Mouse (Mus musculus): ENCODE results near the gene Stoml3. TPM values are rescaled to one million over a fixed set of nuclear protein-coding genes. Genes with fewer than 3 reads are reported as not detected.

The Stoml3 gene
- polyA plus RNA-seq, 1 experiment from 2014 or later = not detected

- ATAC-seq (ENCODE audit: low FRiP score, low TSS enrichment) = peak; percentile 49
- TF ChIP-seq CTCF (IDR thresholded peaks at IDR 0.05; ENCODE audit: low read depth) (no peak), EP300 (optimal IDR thresholded peaks at IDR 0.05) (no peak)
- Histone ChIP-seq H3K4me3 (ENCODE audit: low read depth, low read length) (no peak overlapping the region), H3K4me2 (replicated peaks; ENCODE audit: low read depth) (no peak overlapping the region), H3K4me1 (replicated peaks; ENCODE audit: control insufficient read depth, insufficient read depth) (no peaks in the 10 kb centered on the region), H3K27ac (replicated peaks) (no peak overlapping the region), H3K36me3 (ENCODE audit: control insufficient read depth, insufficient read depth, low read length) (peaks cover 35% of the 10 kb centered on the region), H3K27me3 (ENCODE audit: control insufficient read depth, insufficient read depth, low read length) (no peaks in the 10 kb centered on the region), H3K9me3 (ENCODE audit: control insufficient read depth, low read length) (no peaks in the 10 kb centered on the region), H3K9ac (ENCODE audit: low read length) (no peak overlapping the region)
- 92% methylated on average over 30 of the region's 30 CpGs for WGBS
- DNase-seq (ENCODE audit: low spot score) = no peak
Measured at GRCm38 (mm10) chr3:53478419-53479046, 9.9 kb upstream of the Stoml3 start.

GRCm38 (mm10) chr3:53483414-53484059 is 4.9 kb upstream of the Stoml3 start:
- Histone ChIP-seq H3K36me3 (ENCODE audit: control insufficient read depth, insufficient read depth, low read length) (peaks cover 8% of the 10 kb centered on the region; the same call in 1 of the 2 replicates), H3K4me1 (replicated peaks; ENCODE audit: control insufficient read depth, insufficient read depth) (no peaks in the 10 kb centered on the region), H3K9me3 (ENCODE audit: control insufficient read depth, low read length) (no peaks in the 10 kb centered on the region), H3K27ac (replicated peaks) (no peak overlapping the region), H3K4me2 (replicated peaks; ENCODE audit: low read depth) (no peak overlapping the region), H3K4me3 (ENCODE audit: low read depth, low read length) (no peak overlapping the region), H3K9ac (ENCODE audit: low read length) (no peak overlapping the region), H3K27me3 (ENCODE audit: control insufficient read depth, insufficient read depth, low read length) (no peaks in the 10 kb centered on the region)
- DNase-seq (ENCODE audit: low spot score) (no peak), ATAC-seq (ENCODE audit: low FRiP score, low TSS enrichment) (no peak)
- 79% methylated on average over 8 of the region's 8 CpGs for WGBS
- TF ChIP-seq EP300 (optimal IDR thresholded peaks at IDR 0.05) (no peak), CTCF (IDR thresholded peaks at IDR 0.05; ENCODE audit: low read depth) (no peak)

DNA sequence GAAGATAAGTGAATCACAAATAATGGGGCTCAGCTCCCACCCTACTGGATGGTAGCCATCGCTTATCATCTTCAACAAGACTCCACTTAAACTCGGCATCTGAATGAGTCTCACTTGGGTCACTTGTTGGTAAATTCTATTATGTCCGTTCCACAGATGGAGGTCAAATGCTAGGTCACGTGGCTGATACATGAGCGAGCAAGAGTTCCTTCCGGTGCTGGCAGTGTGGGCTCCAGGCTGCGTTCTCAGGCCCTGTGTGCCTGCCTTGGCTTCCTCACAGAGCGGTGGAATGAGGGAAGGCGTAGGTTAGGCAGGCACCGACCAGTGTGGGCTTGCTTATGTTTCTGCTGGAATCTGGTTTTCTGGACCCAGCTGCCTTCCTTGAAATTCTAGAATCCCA is 1.9 kb upstream of the Stoml3 start:
- DNase-seq (ENCODE audit: low spot score) = no peak
- Histone ChIP-seq H3K36me3 (ENCODE audit: control insufficient read depth, insufficient read depth, low read length) (peaks cover 2% of the 10 kb centered on the region; the same call in 1 of the 2 replicates), H3K4me3 (ENCODE audit: low read depth, low read length) (no peak overlapping the region), H3K9me3 (ENCODE audit: control insufficient read depth, low read length) (no peaks in the 10 kb centered on the region), H3K4me1 (replicated peaks; ENCODE audit: control insufficient read depth, insufficient read depth) (no peaks in the 10 kb centered on the region), H3K4me2 (replicated peaks; ENCODE audit: low read depth) (no peak overlapping the region), H3K27ac (replicated peaks) (no peak overlapping the region), H3K27me3 (ENCODE audit: control insufficient read depth, insufficient read depth, low read length) (no peaks in the 10 kb centered on the region), H3K9ac (ENCODE audit: low read length) (no peak overlapping the region)
- ATAC-seq (ENCODE audit: low FRiP score, low TSS enrichment) = no peak
- no peak for TF ChIP-seq EP300 (optimal IDR thresholded peaks at IDR 0.05)
- TF ChIP-seq CTCF (IDR thresholded peaks at IDR 0.05; ENCODE audit: low read depth) = no peak
- WGBS = 61% methylated on average over 10 of the region's 10 CpGs

DNA sequence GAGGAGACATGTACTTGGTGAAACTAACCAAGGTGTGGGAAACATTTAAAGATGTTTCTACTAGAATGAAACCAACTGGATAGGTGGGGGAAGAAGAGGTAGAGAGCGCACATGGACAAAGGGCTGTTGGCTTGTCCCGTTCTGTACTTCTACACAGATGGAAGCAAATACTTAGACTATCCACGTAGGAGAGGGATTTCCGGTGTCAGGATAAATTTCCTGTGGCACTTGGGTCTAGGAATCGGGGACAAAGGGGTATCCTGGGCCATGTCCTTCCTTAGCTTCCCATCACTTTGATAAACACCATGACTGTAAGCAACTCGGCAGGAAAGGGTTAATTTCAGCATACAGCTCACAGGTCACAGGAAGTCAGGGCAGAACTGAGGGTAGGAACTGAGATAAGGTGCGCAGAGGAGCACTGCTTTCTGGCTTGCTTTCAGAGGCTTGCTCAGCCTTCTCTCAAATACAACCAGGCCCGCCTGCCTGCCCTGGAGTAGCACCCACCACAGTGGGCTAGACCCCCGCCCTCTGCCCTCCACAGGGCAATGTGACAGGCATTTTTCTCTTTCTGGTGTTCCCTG is 1.4 kb upstream of the Stoml3 start:
- Histone ChIP-seq H3K36me3 (ENCODE audit: control insufficient read depth, insufficient read depth, low read length) (no peaks in the 10 kb centered on the region), H3K9ac (ENCODE audit: low read length) (no peak overlapping the region), H3K4me1 (replicated peaks; ENCODE audit: control insufficient read depth, insufficient read depth) (no peaks in the 10 kb centered on the region), H3K4me2 (replicated peaks; ENCODE audit: low read depth) (no peak overlapping the region), H3K27me3 (ENCODE audit: control insufficient read depth, insufficient read depth, low read length) (no peaks in the 10 kb centered on the region), H3K4me3 (ENCODE audit: low read depth, low read length) (no peak overlapping the region), H3K9me3 (ENCODE audit: control insufficient read depth, low read length) (no peaks in the 10 kb centered on the region), H3K27ac (replicated peaks) (no peak overlapping the region)
- DNase-seq (ENCODE audit: low spot score) (no peak), ATAC-seq (ENCODE audit: low FRiP score, low TSS enrichment) (no peak)
- WGBS = 56% methylated on average over 9 of the region's 9 CpGs
- no peak for TF ChIP-seq EP300 (optimal IDR thresholded peaks at IDR 0.05)
- no peak for TF ChIP-seq CTCF (IDR thresholded peaks at IDR 0.05; ENCODE audit: low read depth)

DNA sequence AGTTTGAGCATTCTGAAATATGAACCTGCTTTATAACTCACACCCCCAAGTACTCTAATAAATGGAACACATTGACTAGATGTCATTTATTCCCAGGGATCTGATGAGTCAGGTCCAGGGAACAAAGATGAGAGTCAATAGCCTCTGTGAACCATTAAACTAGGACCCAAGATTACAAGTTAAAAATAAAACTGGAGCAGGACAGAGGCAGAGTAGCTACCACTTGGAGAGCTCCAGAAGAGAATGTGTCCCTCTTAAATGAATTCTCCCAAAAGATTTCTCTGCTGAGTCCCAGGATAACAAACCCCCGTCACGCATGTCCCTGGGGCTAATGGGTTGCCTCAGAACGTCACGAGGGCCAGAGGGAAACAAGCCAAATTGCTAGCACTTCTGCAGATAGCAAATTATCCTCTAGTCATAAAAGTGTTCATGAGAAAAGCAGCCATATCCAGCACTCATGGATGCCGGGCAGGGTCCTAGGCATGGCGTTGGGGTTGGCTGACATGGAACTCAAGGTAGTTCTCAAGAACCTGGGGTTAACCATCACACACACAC is 10.0 kb downstream of the Stoml3 start:
- no peak for TF ChIP-seq EP300 (optimal IDR thresholded peaks at IDR 0.05)
- TF ChIP-seq CTCF (IDR thresholded peaks at IDR 0.05; ENCODE audit: low read depth) = no peak
- Histone ChIP-seq H3K4me3 (ENCODE audit: low read depth, low read length) (no peak overlapping the region), H3K4me2 (replicated peaks; ENCODE audit: low read depth) (no peak overlapping the region), H3K27me3 (ENCODE audit: control insufficient read depth, insufficient read depth, low read length) (no peaks in the 10 kb centered on the region), H3K9ac (ENCODE audit: low read length) (no peak overlapping the region), H3K4me1 (replicated peaks; ENCODE audit: control insufficient read depth, insufficient read depth) (no peaks in the 10 kb centered on the region), H3K9me3 (ENCODE audit: control insufficient read depth, low read length) (no peaks in the 10 kb centered on the region), H3K36me3 (ENCODE audit: control insufficient read depth, insufficient read depth, low read length) (no peaks in the 10 kb centered on the region), H3K27ac (replicated peaks) (no peak overlapping the region)
- ATAC-seq (ENCODE audit: low FRiP score, low TSS enrichment) (no peak), DNase-seq (ENCODE audit: low spot score) (no peak)
- WGBS = 66% methylated on average over 6 of the region's 6 CpGs

DNA sequence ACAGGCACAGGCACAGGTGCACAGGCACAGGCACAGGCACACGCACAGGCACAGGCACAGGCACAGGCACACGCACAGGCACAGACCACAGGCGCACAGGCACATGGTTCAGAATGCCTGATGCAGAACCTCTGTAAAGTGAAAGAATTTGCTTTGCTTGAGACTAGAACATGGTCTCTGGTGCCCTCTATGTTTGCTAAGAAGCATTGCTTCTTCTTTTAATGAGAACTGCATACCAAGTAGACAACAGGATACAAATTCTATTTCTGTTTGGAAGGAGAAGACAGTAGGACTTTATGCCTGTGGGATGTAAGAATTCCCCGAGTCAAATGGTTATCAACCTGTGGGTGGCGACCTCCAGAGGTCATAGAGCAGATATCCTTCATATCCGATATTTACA is 14.0 kb downstream of the Stoml3 start:
- TF ChIP-seq CTCF (IDR thresholded peaks at IDR 0.05; ENCODE audit: low read depth) (peak; percentile 84), EP300 (optimal IDR thresholded peaks at IDR 0.05) (no peak)
- ATAC-seq (ENCODE audit: low FRiP score, low TSS enrichment) = no peak
- 61% methylated on average over 6 of the region's 6 CpGs for WGBS

More for the DNA sequence above, 14.0 kb downstream of the Stoml3 start:
- Histone ChIP-seq H3K4me2 (replicated peaks; ENCODE audit: low read depth) (no peak overlapping the region), H3K27me3 (ENCODE audit: control insufficient read depth, insufficient read depth, low read length) (no peaks in the 10 kb centered on the region), H3K9me3 (ENCODE audit: control insufficient read depth, low read length) (no peaks in the 10 kb centered on the region), H3K4me1 (replicated peaks; ENCODE audit: control insufficient read depth, insufficient read depth) (no peaks in the 10 kb centered on the region), H3K4me3 (ENCODE audit: low read depth, low read length) (no peak overlapping the region), H3K9ac (ENCODE audit: low read length) (no peak overlapping the region), H3K27ac (replicated peaks) (no peak overlapping the region), H3K36me3 (ENCODE audit: control insufficient read depth, insufficient read depth, low read length) (no peaks in the 10 kb centered on the region)
- DNase-seq (ENCODE audit: low spot score) = no peak

Measured in stomach, postnatal 0 days (tissue).